Mouse (Mus musculus) testis, adult 2 months (tissue): ENCODE measurements around the gene Trappc10. TPM values are rescaled to one million over a fixed set of nuclear protein-coding genes. Genes with fewer than 3 reads are reported as not detected.

ENCODE experiments used
- H3K27ac ChIP-seq: fragments of 200-500 bp; 2 replicates; pipeline ENCODE4 v1.5.1; 2012; ENCODE audit warnings: low read depth, low read length; ENCODE audit not compliant: control insufficient read depth, insufficient read depth
- H3K27me3 ChIP-seq: fragments of 200-500 bp; 2 replicates; pipeline ENCODE4 v1.6.1; 2012; ENCODE audit warnings: mild to moderate bottlenecking, low read length, moderate library complexity; ENCODE audit not compliant: control insufficient read depth, insufficient read depth
- H3K36me3 ChIP-seq: fragments of 200-500 bp; 2 replicates; pipeline ENCODE4 v1.6.1; 2012; ENCODE audit warnings: mild to moderate bottlenecking, low read length; ENCODE audit not compliant: control insufficient read depth, insufficient read depth
- H3K4me1 ChIP-seq: fragments of 200-500 bp; 2 replicates; pipeline ENCODE4 v1.6.1; 2012; ENCODE audit warnings: low read length; ENCODE audit not compliant: control insufficient read depth, insufficient read depth
- H3K4me3 ChIP-seq: fragments of 200-500 bp; 2 replicates; pipeline ENCODE4 v1.5.1; 2012; ENCODE audit warnings: low read depth, mild to moderate bottlenecking, low read length, moderate library complexity, mixed read lengths; ENCODE audit not compliant: control insufficient read depth
- CTCF ChIP-seq: fragments of 200-500 bp; IDR thresholded peaks from 2 replicates; pipeline ENCODE4 v1.5.1; 2012; ENCODE audit warnings: low read depth, mild to moderate bottlenecking, inconsistent platforms, low read length, moderate library complexity; ENCODE audit not compliant: control insufficient read depth, insufficient read depth, insufficient replicate concordance
- POLR2A ChIP-seq: fragments of 200-500 bp; IDR thresholded peaks from 2 replicates; pipeline ENCODE4 v1.6.1; 2012; ENCODE audit warnings: low read depth, mild to moderate bottlenecking, inconsistent platforms, low read length, moderate library complexity; ENCODE audit not compliant: control insufficient read depth
- polyA plus RNA-seq: library from polyadenylated mRNA; depleted of rRNA; stranded (reverse); fragments of >200 nt; gene quantifications from 2 replicates; pipeline ENCODE4 v1.2.3, GENCODE M21; 2012

Trappc10 gene
- polyA plus RNA-seq, 1 experiment = 20.3 TPM

GRCm38 (mm10) chr10:78255646-78256059 lies 11.2 kb upstream of the Trappc10 start:
- no peak for TF ChIP-seq POLR2A
- TF ChIP-seq CTCF = no peak
- Histone ChIP-seq H3K36me3 (no peaks in the 10 kb centered on the region), H3K27me3 (no peaks in the 10 kb centered on the region)

GRCm38 (mm10) chr10:78247206-78247605 lies 2.8 kb upstream of the Trappc10 start:
- no peaks in the 10 kb centered on the region for H3K36me3 ChIP-seq
- no peak overlapping the region for H3K4me3 ChIP-seq
- no peak for TF ChIP-seq POLR2A
- no peak for TF ChIP-seq CTCF
- peaks cover 17% of the 10 kb centered on the region for H3K4me1 ChIP-seq
- H3K27ac ChIP-seq = no peak overlapping the region
- no peaks in the 10 kb centered on the region for H3K27me3 ChIP-seq

More at GRCm38 (mm10) chr10:78255646-78256059, 11.2 kb upstream of the Trappc10 start:
- no peaks in the 10 kb centered on the region; the same call in 1 of the 2 replicates for H3K4me1 ChIP-seq
- no peak overlapping the region for H3K4me3 ChIP-seq
- no peak overlapping the region for H3K27ac ChIP-seq

- TF ChIP-seq CTCF (no peak), POLR2A (no peak)
- H3K36me3 ChIP-seq = no peaks in the 10 kb centered on the region
- H3K4me3 ChIP-seq = no peak overlapping the region
- peaks cover 17% of the 10 kb centered on the region for H3K4me1 ChIP-seq
- no peaks in the 10 kb centered on the region for H3K27me3 ChIP-seq
- no peak overlapping the region for H3K27ac ChIP-seq
Measured at GRCm38 (mm10) chr10:78246725-78247124, 2.3 kb upstream of the Trappc10 start.

GRCm38 (mm10) chr10:78245225-78245547 lies 745 bp upstream of the Trappc10 start:
- H3K27me3 ChIP-seq = no peaks in the 10 kb centered on the region
- no peak for TF ChIP-seq CTCF
- no peak for TF ChIP-seq POLR2A
- H3K4me1 ChIP-seq = peaks cover 17% of the 10 kb centered on the region
- no peaks in the 10 kb centered on the region for H3K36me3 ChIP-seq
- H3K27ac ChIP-seq = no peak overlapping the region; the same call in 1 of the 2 replicates
- H3K4me3 ChIP-seq = peak overlapping the region; percentile 99

GRCm38 (mm10) chr10:78244058-78244437 lies 393 bp downstream of the Trappc10 start:
- no peaks in the 10 kb centered on the region for H3K27me3 ChIP-seq
- TF ChIP-seq CTCF = no peak
- no peak for TF ChIP-seq POLR2A
- peaks cover 17% of the 10 kb centered on the region for H3K4me1 ChIP-seq
- peak overlapping the region; percentile 37; the same call in 1 of the 2 replicates for H3K27ac ChIP-seq
- H3K4me3 ChIP-seq = peak overlapping the region; percentile 99
- H3K36me3 ChIP-seq = no peaks in the 10 kb centered on the region

- Histone ChIP-seq H3K36me3 (no peaks in the 10 kb centered on the region), H3K27ac (no peak overlapping the region), H3K4me3 (no peak overlapping the region), H3K27me3 (no peaks in the 10 kb centered on the region), H3K4me1 (peaks cover 11% of the 10 kb centered on the region)
- TF ChIP-seq POLR2A = no peak
- TF ChIP-seq CTCF = no peak
Measured at GRCm38 (mm10) chr10:78238926-78239325, 5.5 kb downstream of the Trappc10 start.

- no peaks in the 10 kb centered on the region for H3K27me3 ChIP-seq
- TF ChIP-seq CTCF = no peak
- no peak for TF ChIP-seq POLR2A
- no peaks in the 10 kb centered on the region for H3K36me3 ChIP-seq
- H3K27ac ChIP-seq = no peak overlapping the region
- H3K4me3 ChIP-seq = no peak overlapping the region
- H3K4me1 ChIP-seq = peaks cover 7% of the 10 kb centered on the region
Measured at GRCm38 (mm10) chr10:78238297-78238696, 6.1 kb downstream of the Trappc10 start.

GRCm38 (mm10) chr10:78237809-78238208 lies 6.6 kb downstream of the Trappc10 start:
- no peak overlapping the region for H3K4me3 ChIP-seq

More at GRCm38 (mm10) chr10:78237809-78238208, 6.6 kb downstream of the Trappc10 start:
- Histone ChIP-seq H3K27me3 (no peaks in the 10 kb centered on the region), H3K27ac (no peak overlapping the region), H3K4me1 (peaks cover 3% of the 10 kb centered on the region), H3K36me3 (no peaks in the 10 kb centered on the region)
- TF ChIP-seq CTCF = no peak
- no peak for TF ChIP-seq POLR2A
